Mouse (Mus musculus): Measurements from ENCODE around the gene Zfy2.

The Zfy2 gene

GRCm38 (mm10) chrY:2170309-2170708 lies at the start of gene Zfy2:
Gene Zfy2 (minus strand): TSS chrY:2170409.
- no peak for DNase-seq (ENCODE audit: low spot score)
